Mouse (Mus musculus): ENCODE measurements around the gene Trpc4ap. TPM values are rescaled to one million over a fixed set of nuclear protein-coding genes. Genes with fewer than 3 reads are reported as not detected.
"Not testable (repeated sequence)": the region's sequence is repeated elsewhere in the genome, so short reads cannot be mapped to it uniquely, and the experiment has no call there.

Trpc4ap gene
- polyA plus RNA-seq, 1 experiment from 2014 or later, result 99.3 TPM

GRCm38 (mm10) chr2:155613953-155614352 lies 78.2 kb downstream of the Trpc4ap start:
- no peaks in the 10 kb centered on the region for H3K36me3 ChIP-seq (ENCODE audit: control insufficient read depth, insufficient read depth, low read length)
- WGBS, result 68% methylated on average over 8 of the region's 8 CpGs
- no peak overlapping the region; the same call in 1 of the 2 replicates for H3K9ac ChIP-seq (ENCODE audit: low read depth, low read length)
- peak; percentile 17 for ATAC-seq
- H3K9me3 ChIP-seq (ENCODE audit: control insufficient read depth, low read length), result no peaks in the 10 kb centered on the region
- 0 out of 2 replicates have a peak overlapping the region, but pooled peaks have one; percentile 24 for H3K27ac ChIP-seq (ENCODE audit: low read length)
- no peak overlapping the region for H3K4me3 ChIP-seq (ENCODE audit: low read length)
- peak overlapping the region; percentile 57 for H3K4me2 ChIP-seq (ENCODE audit: low read depth, low read length)
- H3K4me1 ChIP-seq (ENCODE audit: control insufficient read depth, insufficient read depth, low read length), result peaks cover 18% of the 10 kb centered on the region
- H3K27me3 ChIP-seq (replicated peaks; ENCODE audit: control insufficient read depth, insufficient read depth, low read length), result no peaks in the 10 kb centered on the region

- peak overlapping the region; percentile 39 for H3K4me3 ChIP-seq (ENCODE audit: low read length)
- peaks cover 18% of the 10 kb centered on the region for H3K4me1 ChIP-seq (ENCODE audit: control insufficient read depth, insufficient read depth, low read length)
- H3K27me3 ChIP-seq (replicated peaks; ENCODE audit: control insufficient read depth, insufficient read depth, low read length), result no peaks in the 10 kb centered on the region
- peak; percentile 97 for ATAC-seq
- H3K9ac ChIP-seq (ENCODE audit: low read depth, low read length), result peak overlapping the region; percentile 54
- H3K4me2 ChIP-seq (ENCODE audit: low read depth, low read length), result peak overlapping the region; percentile 57
- no peaks in the 10 kb centered on the region for H3K9me3 ChIP-seq (ENCODE audit: control insufficient read depth, low read length)
- WGBS, result 4% methylated on average over 20 of the region's 20 CpGs
- H3K27ac ChIP-seq (ENCODE audit: low read length), result peak overlapping the region; percentile 47
- no peaks in the 10 kb centered on the region for H3K36me3 ChIP-seq (ENCODE audit: control insufficient read depth, insufficient read depth, low read length)
These were observed 78.8 kb downstream of the Trpc4ap start for GRCm38 (mm10) chr2:155613326-155613755.

GRCm38 (mm10) chr2:155611834-155612550 lies 80.2 kb downstream of the Trpc4ap start:
- no peaks in the 10 kb centered on the region for H3K27me3 ChIP-seq (replicated peaks; ENCODE audit: control insufficient read depth, insufficient read depth, low read length)
- H3K4me2 ChIP-seq (ENCODE audit: low read depth, low read length), result no peak overlapping the region
- 86% methylated on average over 9 of the region's 9 CpGs for WGBS
- H3K36me3 ChIP-seq (ENCODE audit: control insufficient read depth, insufficient read depth, low read length), result no peaks in the 10 kb centered on the region
- no peak for ATAC-seq
- no peak overlapping the region for H3K9ac ChIP-seq (ENCODE audit: low read depth, low read length)
- peaks cover 18% of the 10 kb centered on the region for H3K4me1 ChIP-seq (ENCODE audit: control insufficient read depth, insufficient read depth, low read length)
- H3K9me3 ChIP-seq (ENCODE audit: control insufficient read depth, low read length), result no peaks in the 10 kb centered on the region
- H3K4me3 ChIP-seq (ENCODE audit: low read length), result no peak overlapping the region
- no peak overlapping the region for H3K27ac ChIP-seq (ENCODE audit: low read length)

GRCm38 (mm10) chr2:155610978-155611377 lies 81.2 kb downstream of the Trpc4ap start, which contains the start of gene Myh7b:
TSS of gene Myh7b (plus strand) at chr2:155611212.
- Histone ChIP-seq H3K9ac (ENCODE audit: low read depth, low read length) (no peak within 1 kb of the TSS), H3K9me3 (ENCODE audit: control insufficient read depth, low read length) (no peaks in the 10 kb centered on the region), H3K36me3 (ENCODE audit: control insufficient read depth, insufficient read depth, low read length) (no peaks in the 10 kb centered on the region), H3K4me2 (ENCODE audit: low read depth, low read length) (no peak within 1 kb of the TSS), H3K27ac (ENCODE audit: low read length) (no peak within 1 kb of the TSS), H3K4me1 (ENCODE audit: control insufficient read depth, insufficient read depth, low read length) (peaks cover 18% of the 10 kb centered on the region), H3K27me3 (replicated peaks; ENCODE audit: control insufficient read depth, insufficient read depth, low read length) (no peaks in the 10 kb centered on the region), H3K4me3 (ENCODE audit: low read length) (no peak within 1 kb of the TSS)
- ATAC-seq, result no peak
- WGBS, result 52% methylated on average over 4 of the region's 4 CpGs

GRCm38 (mm10) chr2:155606360-155606759 lies 85.8 kb downstream of the Trpc4ap start:
- peaks cover 17% of the 10 kb centered on the region for H3K4me1 ChIP-seq (ENCODE audit: control insufficient read depth, insufficient read depth, low read length)
- H3K4me2 ChIP-seq (ENCODE audit: low read depth, low read length), result no peak overlapping the region
- H3K9me3 ChIP-seq (ENCODE audit: control insufficient read depth, low read length), result no peaks in the 10 kb centered on the region
- 85% methylated on average over 4 of the region's 4 CpGs for WGBS
- no peak for ATAC-seq
- H3K27me3 ChIP-seq (replicated peaks; ENCODE audit: control insufficient read depth, insufficient read depth, low read length), result no peaks in the 10 kb centered on the region
- H3K9ac ChIP-seq (ENCODE audit: low read depth, low read length), result no peak overlapping the region
- H3K27ac ChIP-seq (ENCODE audit: low read length), result no peak overlapping the region
- H3K4me3 ChIP-seq (ENCODE audit: low read length), result no peak overlapping the region
- no peaks in the 10 kb centered on the region for H3K36me3 ChIP-seq (ENCODE audit: control insufficient read depth, insufficient read depth, low read length)

- H3K27me3 ChIP-seq (replicated peaks; ENCODE audit: control insufficient read depth, insufficient read depth, low read length); H3K9me3 ChIP-seq (ENCODE audit: control insufficient read depth, low read length); H3K4me2 ChIP-seq (ENCODE audit: low read depth, low read length); H3K36me3 ChIP-seq (ENCODE audit: control insufficient read depth, insufficient read depth, low read length); H3K4me3 ChIP-seq (ENCODE audit: low read length); H3K9ac ChIP-seq (ENCODE audit: low read depth, low read length): not testable (repeated sequence)
- Histone ChIP-seq H3K27ac (ENCODE audit: low read length) (peak overlapping the region; percentile 88), H3K4me1 (ENCODE audit: control insufficient read depth, insufficient read depth, low read length) (peaks cover 11% of the 10 kb centered on the region)
- WGBS, result 52% methylated on average over 4 of the region's 4 CpGs
- peak; percentile 88 for ATAC-seq
These were observed 87.0 kb downstream of the Trpc4ap start for GRCm38 (mm10) chr2:155605236-155605589.

- Histone ChIP-seq H3K4me3 (ENCODE audit: low read length) (no peak overlapping the region), H3K9ac (ENCODE audit: low read depth, low read length) (0 out of 2 replicates have a peak overlapping the region, but pooled peaks have one; percentile 21), H3K27ac (ENCODE audit: low read length) (peak overlapping the region; percentile 88), H3K27me3 (replicated peaks; ENCODE audit: control insufficient read depth, insufficient read depth, low read length) (no peaks in the 10 kb centered on the region), H3K36me3 (ENCODE audit: control insufficient read depth, insufficient read depth, low read length) (no peaks in the 10 kb centered on the region), H3K4me2 (ENCODE audit: low read depth, low read length) (no peak overlapping the region), H3K4me1 (ENCODE audit: control insufficient read depth, insufficient read depth, low read length) (peaks cover 11% of the 10 kb centered on the region), H3K9me3 (ENCODE audit: control insufficient read depth, low read length) (no peaks in the 10 kb centered on the region)
- 34% methylated on average over 10 of the region's 10 CpGs for WGBS
- ATAC-seq, result peak; percentile 94
These were observed 87.5 kb downstream of the Trpc4ap start for GRCm38 (mm10) chr2:155604560-155605235.

GRCm38 (mm10) chr2:155603707-155604106 lies 88.5 kb downstream of the Trpc4ap start:
- peak; percentile 50 for ATAC-seq
- Histone ChIP-seq H3K4me1 (ENCODE audit: control insufficient read depth, insufficient read depth, low read length) (peaks cover 11% of the 10 kb centered on the region), H3K36me3 (ENCODE audit: control insufficient read depth, insufficient read depth, low read length) (no peaks in the 10 kb centered on the region), H3K27ac (ENCODE audit: low read length) (no peak overlapping the region), H3K4me3 (ENCODE audit: low read length) (no peak overlapping the region), H3K9me3 (ENCODE audit: control insufficient read depth, low read length) (no peaks in the 10 kb centered on the region), H3K9ac (ENCODE audit: low read depth, low read length) (no peak overlapping the region), H3K4me2 (ENCODE audit: low read depth, low read length) (no peak overlapping the region), H3K27me3 (replicated peaks; ENCODE audit: control insufficient read depth, insufficient read depth, low read length) (no peaks in the 10 kb centered on the region)
- 56% methylated on average over 3 of the region's 3 CpGs for WGBS

GRCm38 (mm10) chr2:155595516-155595915 lies 96.7 kb downstream of the Trpc4ap start:
- no peak for ATAC-seq
- H3K4me3 ChIP-seq (ENCODE audit: low read length), result no peak overlapping the region
- peaks cover 18% of the 10 kb centered on the region for H3K4me1 ChIP-seq (ENCODE audit: control insufficient read depth, insufficient read depth, low read length)
- H3K4me2 ChIP-seq (ENCODE audit: low read depth, low read length), result no peak overlapping the region
- H3K36me3 ChIP-seq (ENCODE audit: control insufficient read depth, insufficient read depth, low read length), result no peaks in the 10 kb centered on the region
- H3K9ac ChIP-seq (ENCODE audit: low read depth, low read length), result no peak overlapping the region
- 77% methylated on average over 6 of the region's 6 CpGs for WGBS
- H3K9me3 ChIP-seq (ENCODE audit: control insufficient read depth, low read length), result no peaks in the 10 kb centered on the region
- no peak overlapping the region for H3K27ac ChIP-seq (ENCODE audit: low read length)
- no peaks in the 10 kb centered on the region for H3K27me3 ChIP-seq (replicated peaks; ENCODE audit: control insufficient read depth, insufficient read depth, low read length)
